Mouse (Mus musculus): ENCODE measurements around the gene P2ry4.

GRCm38 (mm10) chrX:100565696-100566095 lies 29.0 kb downstream of the P2ry4 start:
- no peak for TF ChIP-seq CTCF (IDR thresholded peaks at IDR 0.05; ENCODE audit: low read depth)
- TF ChIP-seq EP300 (IDR thresholded peaks at IDR 0.05; ENCODE audit: low read depth): no peak
